Mouse (Mus musculus) Muller cell, postnatal 12 days (primary cell): ENCODE results near the gene Tlx3.

Experiments used
- DNase-seq: peaks from one replicate; pipeline ENCODE4 v3.0.0-alpha.2; 2015; ENCODE audit errors: inconsistent ontology term

Gene Tlx3

GRCm38 (mm10) chr11:33203383-33204328, at the start of gene Tlx3:
Tlx3 (minus strand) TSS chr11:33203589.
- peak; percentile 59 for DNase-seq

- no peak for DNase-seq
These were observed 36.9 kb upstream of the Tlx3 start for GRCm38 (mm10) chr11:33240295-33240694.

GRCm38 (mm10) chr11:33234134-33234533, 30.7 kb upstream of the Tlx3 start:
- no peak for DNase-seq

- DNase-seq: no peak
These were observed 28.7 kb upstream of the Tlx3 start for GRCm38 (mm10) chr11:33232056-33232455.

GRCm38 (mm10) chr11:33228186-33228585, 24.8 kb upstream of the Tlx3 start:
- DNase-seq: no peak

- no peak for DNase-seq
These were observed 23.1 kb upstream of the Tlx3 start for GRCm38 (mm10) chr11:33226516-33226915.

- no peak for DNase-seq
These were observed 18.4 kb upstream of the Tlx3 start for GRCm38 (mm10) chr11:33221566-33222365.

- no peak for DNase-seq
These were observed 17.4 kb upstream of the Tlx3 start for GRCm38 (mm10) chr11:33220763-33221162.

GRCm38 (mm10) chr11:33217384-33218079, 14.1 kb upstream of the Tlx3 start:
- peak; percentile 37 for DNase-seq

GRCm38 (mm10) chr11:33207411-33207810, 4.0 kb upstream of the Tlx3 start:
- DNase-seq: no peak

GRCm38 (mm10) chr11:33204966-33205365, 1.6 kb upstream of the Tlx3 start:
- no peak for DNase-seq

- DNase-seq: peak; percentile 20
These were observed 928 bp upstream of the Tlx3 start for GRCm38 (mm10) chr11:33204329-33204705.

GRCm38 (mm10) chr11:33202972-33203371, 417 bp downstream of the Tlx3 start:
- no peak for DNase-seq

GRCm38 (mm10) chr11:33202296-33202695, 1.1 kb downstream of the Tlx3 start:
- DNase-seq: no peak

GRCm38 (mm10) chr11:33201626-33202010, 1.8 kb downstream of the Tlx3 start:
- DNase-seq: no peak

GRCm38 (mm10) chr11:33200764-33201625, 2.4 kb downstream of the Tlx3 start:
- peak; percentile 49 for DNase-seq

GRCm38 (mm10) chr11:33199906-33200763, 3.3 kb downstream of the Tlx3 start:
- no peak for DNase-seq

GRCm38 (mm10) chr11:33199117-33199514, 4.3 kb downstream of the Tlx3 start:
- no peak for DNase-seq

GRCm38 (mm10) chr11:33198351-33199116, 4.9 kb downstream of the Tlx3 start:
- DNase-seq: no peak
